Mouse (Mus musculus): ENCODE results near the gene Socs7.

DNA sequence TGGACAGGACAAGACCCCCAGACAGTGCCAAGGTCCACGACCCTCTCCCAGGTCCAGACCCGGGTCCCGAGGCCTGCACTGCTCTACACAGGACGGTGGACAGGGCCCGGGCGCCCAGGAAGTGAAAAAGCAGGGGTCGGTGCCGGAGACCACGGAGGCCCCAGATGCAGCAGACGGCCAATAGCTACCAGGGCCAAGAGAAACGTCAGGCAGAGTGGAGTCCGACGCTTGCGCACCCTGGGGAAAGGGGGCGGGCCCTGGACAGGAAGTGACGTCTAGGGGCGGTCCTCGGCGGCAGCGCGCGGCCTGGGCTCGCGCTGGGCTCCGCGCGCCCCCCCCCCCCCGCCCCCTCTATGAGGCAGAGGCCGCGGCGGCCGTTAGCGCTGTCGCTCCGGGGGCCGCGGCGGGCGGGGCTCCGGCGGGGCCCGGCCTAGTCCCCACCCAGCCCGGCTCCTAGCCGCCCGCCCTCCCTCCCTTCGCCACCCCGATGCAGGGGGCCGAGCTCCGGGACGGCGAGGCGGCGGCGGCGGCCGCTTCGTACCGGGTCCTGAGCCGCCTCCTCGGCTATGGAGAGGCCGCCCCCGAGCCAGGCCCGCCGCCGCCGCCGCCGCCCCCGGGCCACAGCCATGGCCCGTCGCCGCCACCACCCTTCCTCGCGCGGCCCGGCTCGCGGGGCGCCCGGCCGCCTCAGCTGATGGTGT, at the start of gene Socs7:
- TF ChIP-seq POLR2A (IDR thresholded peaks at IDR 0.05; ENCODE audit: insufficient read depth, low read length): no peak
- no peak for TF ChIP-seq CTCF (IDR thresholded peaks at IDR 0.05; ENCODE audit: low read depth, low read length)
